Mouse (Mus musculus) frontal cortex, postnatal 36 days (tissue): ENCODE data around the gene Clec10a.

Experiments used
- DNase-seq, 2 experiments: peaks; one replicate each; pipeline ENCODE4 v3.0.0; 2022; ENCODE audit warnings: low spot score in 2 of 2

Gene Clec10a

GRCm38 (mm10) chr11:70180496-70180895, 24.5 kb downstream of the Clec10a start:
- no peak for DNase-seq

DNA sequence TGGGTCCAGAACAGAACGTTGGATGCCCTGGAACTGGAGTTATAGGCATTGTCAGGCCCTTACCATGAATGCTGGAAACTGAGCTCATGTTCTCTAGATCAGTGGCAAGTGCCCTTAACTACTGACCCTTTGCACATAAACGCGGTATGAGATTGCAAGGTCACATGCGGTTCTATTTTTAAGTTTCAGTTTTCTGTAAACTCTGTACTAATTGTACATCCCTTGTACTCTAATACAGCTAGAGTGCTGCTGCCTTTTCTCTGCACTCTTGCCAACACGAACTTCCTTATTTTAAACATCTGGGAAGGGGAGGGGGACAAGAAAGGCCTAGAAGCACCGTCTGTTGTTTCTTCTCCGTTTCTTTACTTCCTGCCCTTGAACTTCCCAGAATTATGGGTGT, 29.1 kb downstream of the Clec10a start:
- no peak for DNase-seq

GRCm38 (mm10) chr11:70189319-70190134, 33.5 kb downstream of the Clec10a start:
- DNase-seq, result no peak

GRCm38 (mm10) chr11:70191188-70191587, 35.2 kb downstream of the Clec10a start:
- no peak for DNase-seq

- DNase-seq, result no peak
Observed at GRCm38 (mm10) chr11:70192157-70192556, 36.2 kb downstream of the Clec10a start.

DNA sequence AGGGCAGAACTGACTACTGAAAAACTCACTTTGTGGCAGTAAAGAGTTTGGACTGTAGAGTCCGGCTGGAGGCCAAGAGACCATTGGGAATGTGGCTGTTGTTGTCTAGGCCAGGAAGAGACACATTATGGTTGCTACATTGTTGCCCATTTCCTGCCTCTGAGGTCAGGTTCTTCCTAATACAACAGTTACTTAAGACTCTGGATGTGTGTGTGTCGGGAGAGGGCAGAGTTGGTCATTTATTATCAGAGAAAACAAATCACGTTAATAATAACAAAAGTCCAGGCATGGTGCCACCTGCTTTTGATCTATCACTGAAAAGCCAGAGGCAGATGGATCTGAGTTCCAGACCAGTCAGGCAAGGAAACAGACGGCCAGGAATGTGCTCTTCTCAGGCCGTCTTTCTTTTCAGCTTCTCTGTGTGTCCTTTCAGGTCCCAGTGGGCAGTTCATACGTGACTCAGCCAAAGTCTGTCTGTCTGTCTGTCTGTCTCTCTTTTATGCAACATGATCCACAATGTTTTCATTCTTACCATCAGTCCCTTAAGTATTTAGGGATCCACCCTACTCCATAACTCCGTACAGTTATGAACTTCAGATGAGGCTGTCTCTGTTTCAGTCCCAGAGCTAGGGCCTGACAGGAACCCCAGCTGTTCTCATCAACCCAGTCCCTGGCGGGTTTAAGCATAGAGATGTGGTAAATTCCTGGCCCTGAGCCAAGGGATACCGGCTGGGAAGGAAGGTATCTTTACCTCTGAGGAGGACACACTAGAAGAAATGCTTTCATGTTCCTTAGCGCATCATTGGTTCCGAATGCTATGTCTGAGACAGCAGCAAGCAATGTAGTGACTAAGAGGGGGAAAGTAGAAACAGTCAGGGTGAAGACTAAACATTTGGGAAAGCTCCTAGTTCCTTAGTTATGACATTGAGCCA, 37.6 kb downstream of the Clec10a start:
- no peak for DNase-seq

- no peak for DNase-seq
Observed at GRCm38 (mm10) chr11:70198332-70198731, 42.3 kb downstream of the Clec10a start.

- DNase-seq, result no peak
Observed at GRCm38 (mm10) chr11:70199107-70199506, 43.1 kb downstream of the Clec10a start.

- DNase-seq, result no peak
Observed at GRCm38 (mm10) chr11:70200036-70200608, 44.1 kb downstream of the Clec10a start.

DNA sequence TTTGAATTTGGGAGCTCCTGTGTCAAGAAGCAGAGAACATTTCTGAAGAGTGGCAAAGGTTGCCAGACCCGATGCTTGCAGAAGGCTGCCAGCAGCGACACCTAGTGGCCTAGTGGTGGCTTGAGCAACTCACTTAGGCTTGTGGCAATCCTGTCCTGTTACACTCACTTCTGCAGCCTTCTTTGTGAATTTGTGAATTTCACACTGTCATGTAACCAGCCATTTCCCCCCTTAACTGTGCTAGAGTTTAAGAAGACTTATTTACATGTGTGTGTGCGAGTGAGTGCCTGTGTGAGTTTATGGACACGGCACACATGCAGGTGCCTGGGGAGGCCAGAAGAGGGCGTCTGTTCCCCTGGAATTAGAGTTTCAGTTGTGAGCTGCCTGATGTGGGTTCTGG, 45.7 kb downstream of the Clec10a start:
- DNase-seq, result peak; percentile 65 to 78

DNA sequence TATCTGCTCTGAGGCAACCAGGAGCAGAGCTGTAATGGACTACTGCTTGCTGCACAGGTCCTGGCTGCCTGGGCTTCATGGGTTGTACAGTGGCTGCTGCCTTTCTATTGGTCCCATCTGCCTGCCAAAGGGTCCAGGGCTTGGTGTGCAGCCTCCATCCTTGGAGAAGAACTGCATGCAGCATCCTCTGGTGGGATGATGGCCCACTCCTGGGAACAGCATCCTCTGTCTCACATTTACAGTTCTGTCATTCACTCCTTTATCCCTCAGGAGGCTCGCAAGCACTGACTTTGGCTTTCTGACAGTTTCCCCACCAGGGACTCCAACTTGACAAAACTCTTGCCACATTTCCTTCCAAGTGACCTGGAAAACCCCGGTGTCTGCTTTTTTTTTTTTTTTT, 50.8 kb downstream of the Clec10a start:
- DNase-seq, result no peak

- no peak for DNase-seq
Observed at GRCm38 (mm10) chr11:70207283-70207682, 51.3 kb downstream of the Clec10a start.

GRCm38 (mm10) chr11:70208778-70209388, 52.9 kb downstream of the Clec10a start:
- DNase-seq, result no peak

- no peak for DNase-seq
Observed at GRCm38 (mm10) chr11:70210681-70211080, 54.7 kb downstream of the Clec10a start.

DNA sequence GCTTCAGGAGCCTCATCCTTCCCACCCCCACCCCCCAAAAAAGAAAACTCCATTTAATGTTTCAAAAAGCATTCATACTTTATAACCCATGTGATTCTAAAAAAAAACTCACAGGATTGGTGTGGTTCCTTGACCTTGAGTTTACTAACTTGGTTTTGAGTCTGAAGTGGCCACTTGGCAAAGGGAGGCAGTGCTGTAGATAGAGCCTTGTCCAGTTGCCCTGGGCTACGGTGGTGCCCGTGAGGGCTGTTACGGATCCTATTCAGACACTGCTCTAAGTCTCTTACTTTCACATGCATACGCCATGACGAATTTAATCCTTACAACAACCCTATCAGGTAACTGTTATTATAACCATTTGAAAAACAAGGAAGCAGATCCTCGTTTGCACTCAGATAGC, 56.0 kb downstream of the Clec10a start:
- no peak for DNase-seq

DNA sequence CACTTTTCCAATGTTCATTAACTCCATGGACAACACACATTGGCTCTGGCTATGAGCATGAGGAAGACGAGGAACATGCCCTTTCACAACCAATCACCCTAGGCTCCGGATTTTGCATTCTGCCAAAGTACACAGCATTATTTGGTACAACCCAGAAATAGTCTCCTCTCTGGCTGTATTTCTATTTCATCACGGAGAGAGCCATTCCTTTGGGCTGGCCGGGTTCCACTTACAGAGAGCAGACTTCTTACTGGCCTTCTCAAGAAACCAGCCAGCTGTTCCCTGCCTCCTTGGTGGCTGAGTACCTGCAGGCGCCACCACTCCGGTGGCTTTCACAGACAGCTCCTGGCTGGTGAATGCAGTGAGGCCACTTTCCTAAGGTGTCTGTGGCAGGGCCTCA, 56.4 kb downstream of the Clec10a start, which contains the start of gene Slc16a11:
TSS of gene Slc16a11 (plus strand) at position 330 of the 400 bp plus-strand sequence.
- DNase-seq, result no peak

DNA sequence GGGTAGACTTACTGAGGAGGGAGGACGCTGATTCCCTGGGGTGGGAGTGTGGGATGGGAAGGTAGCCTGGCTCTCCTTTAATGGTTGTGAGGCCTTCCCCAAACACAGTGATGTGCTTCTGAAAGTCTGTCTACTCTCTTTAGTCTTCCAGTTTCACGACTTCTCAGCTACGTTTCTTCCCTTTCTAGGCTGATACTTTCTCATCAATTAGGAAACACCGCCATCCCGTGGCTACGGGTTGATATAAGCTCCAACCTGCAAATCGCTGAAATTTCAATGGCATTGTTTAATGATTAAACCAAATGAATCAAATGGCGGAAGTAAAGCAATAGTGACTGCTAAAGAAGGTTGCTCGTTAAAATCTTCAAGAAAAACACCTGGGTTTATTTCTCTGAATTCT, 56.9 kb downstream of the Clec10a start:
- peak in 1 of 2 experiments; percentile 77 for DNase-seq

- DNase-seq, result peak in 1 of 2 experiments; percentile 53
Observed at GRCm38 (mm10) chr11:70213736-70214135, 57.7 kb downstream of the Clec10a start.

DNA sequence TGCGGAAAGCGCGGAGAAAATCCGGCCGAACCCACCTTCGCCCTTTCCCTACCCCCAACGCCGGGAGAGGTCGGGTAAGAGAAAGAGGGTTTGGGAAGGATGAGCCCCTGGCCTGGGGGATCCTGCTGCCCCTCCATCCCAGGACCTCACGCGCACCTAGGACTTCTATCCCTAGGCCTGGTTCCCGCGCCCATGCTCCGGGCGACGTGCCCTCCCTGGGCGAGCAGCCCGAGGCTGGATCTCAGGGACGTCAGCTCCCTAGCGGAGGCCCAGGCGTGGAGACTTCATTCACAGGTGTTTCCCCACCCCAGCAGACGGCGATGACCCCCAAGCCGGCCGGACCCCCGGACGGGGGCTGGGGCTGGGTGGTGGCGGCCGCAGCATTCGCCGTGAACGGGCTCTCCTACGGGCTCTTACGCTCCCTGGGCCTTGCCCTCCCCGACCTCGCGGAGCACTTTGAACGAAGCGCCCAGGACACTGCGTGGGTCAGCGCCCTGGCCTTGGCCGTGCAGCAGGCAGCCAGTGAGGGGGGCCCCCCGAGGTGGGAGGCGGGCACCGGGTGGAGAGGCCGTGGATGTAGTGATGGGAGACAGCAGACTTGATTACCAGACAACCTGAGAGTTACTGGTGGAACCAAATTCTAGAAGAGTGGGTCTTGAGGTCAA, 58.3 kb downstream of the Clec10a start:
- DNase-seq, result peak in 1 of 2 experiments; percentile 45

- DNase-seq, result no peak
Observed at GRCm38 (mm10) chr11:70214856-70215209, 58.8 kb downstream of the Clec10a start.

DNA sequence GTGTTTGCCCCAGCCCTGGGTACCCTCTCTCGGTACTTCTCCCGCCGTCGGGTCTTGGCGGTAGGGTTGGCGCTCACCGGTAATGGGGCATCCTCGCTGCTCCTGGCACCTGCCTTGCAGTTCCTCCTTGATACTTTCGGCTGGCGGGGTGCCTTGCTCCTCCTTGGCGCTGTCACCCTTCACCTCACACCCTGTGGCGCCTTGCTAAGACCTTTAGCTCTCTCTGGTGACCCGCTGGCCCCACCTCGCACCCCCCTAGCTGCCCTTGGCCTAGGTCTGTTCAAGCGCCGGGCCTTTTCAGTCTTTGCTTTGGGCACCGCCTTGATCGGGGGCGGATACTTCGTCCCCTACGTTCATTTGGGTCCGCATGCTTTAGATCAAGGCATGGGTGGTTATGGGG, 59.3 kb downstream of the Clec10a start:
- no peak for DNase-seq
